Mouse (Mus musculus) CH12.LX (cell line): ENCODE data around the gene Cirbp. TPM values are rescaled to one million over a fixed set of nuclear protein-coding genes. Genes with fewer than 3 reads are reported as not detected.

Experiments
- DNase-seq: peaks from one replicate; pipeline ENCODE4 v3.0.0-alpha.2; 2013; ENCODE audit errors: extremely low read depth
- H3K27ac ChIP-seq: 2 replicates; pipeline ENCODE4 v1.5.1; 2012; ENCODE audit warnings: low read depth, mild to moderate bottlenecking, control low read depth, moderate library complexity; ENCODE audit not compliant: insufficient read depth
- H3K27me3 ChIP-seq: replicated peaks from 2 replicates; pipeline ENCODE3; 2012; ENCODE audit warnings: inconsistent platforms
- H3K36me3 ChIP-seq, 2 experiments: replicated peaks in 1 of 2; 2 replicates each; pipeline versions ENCODE3 to v1.6.1; 2012; ENCODE audit warnings: inconsistent platforms in 1 of 2, low read length in 1 of 2, mild to moderate bottlenecking in 1 of 2, mixed read lengths in 1 of 2, moderate library complexity in 1 of 2; ENCODE audit not compliant: control insufficient read depth in 1 of 2, insufficient read depth in 1 of 2
- H3K4me1 ChIP-seq, 2 experiments: 2 replicates each; pipeline ENCODE4 v1.6.1; 2012; ENCODE audit warnings: inconsistent platforms in 1 of 2, moderate library complexity in 1 of 2; ENCODE audit not compliant: insufficient read depth in 2 of 2, control insufficient read depth in 1 of 2
- H3K4me2 ChIP-seq: 2 replicates; pipeline ENCODE4 v1.6.1; 2012; ENCODE audit warnings: low read depth, mild to moderate bottlenecking, control low read depth; ENCODE audit not compliant: poor library complexity, insufficient read depth, severe bottlenecking
- H3K4me3 ChIP-seq, 3 experiments: fragments of 150-350 bp in 1 of 3; sonication (generic) in 1 of 3; replicated peaks in 1 of 3; 2 replicates each; pipeline versions ENCODE3 to v1.5.1; 2011 to 2012; ENCODE audit warnings: low read depth in 2 of 3, low read length in 2 of 3, mild to moderate bottlenecking in 2 of 3, moderate library complexity in 2 of 3, control low read depth in 1 of 3, improper control_type of control experiment in 1 of 3, inconsistent platforms in 1 of 3, mixed read lengths in 1 of 3; ENCODE audit not compliant: poor library complexity in 1 of 3
- H3K79me2 ChIP-seq: replicated peaks from 2 replicates; pipeline ENCODE4 v1.6.1; 2012; ENCODE audit warnings: mild to moderate bottlenecking, moderate library complexity; ENCODE audit not compliant: control insufficient read depth, poor library complexity, insufficient read depth, severe bottlenecking; ENCODE audit errors: extremely low read depth
- H3K9ac ChIP-seq: 2 replicates; pipeline ENCODE4 v1.6.1; 2012; ENCODE audit warnings: low read depth, mild to moderate bottlenecking, control low read depth, moderate library complexity; ENCODE audit not compliant: insufficient read depth
- H3K9me3 ChIP-seq: replicated peaks from 2 replicates; pipeline ENCODE3; 2012; ENCODE audit warnings: low read length, inconsistent platforms, mixed read lengths
- CTCF ChIP-seq, 2 experiments: IDR thresholded peaks in 1 of 2; conservative IDR thresholded peaks in 1 of 2; 2 replicates each; pipeline ENCODE4 v1.5.1; 2011 to 2012; ENCODE audit warnings: low read depth in 2 of 2, low read length in 2 of 2, improper control_type of control experiment in 1 of 2, inconsistent platforms in 1 of 2, mild to moderate bottlenecking in 1 of 2, moderate library complexity in 1 of 2
- ELF1 ChIP-seq: IDR thresholded peaks from 2 replicates; pipeline ENCODE4 v1.6.1; 2014; ENCODE audit warnings: low read depth, mild to moderate bottlenecking, inconsistent platforms, low read length, improper control_type of control experiment
- GABPA ChIP-seq: IDR thresholded peaks from 2 replicates; pipeline ENCODE4 v1.6.1; 2012; ENCODE audit warnings: low read depth, low read length, improper control_type of control experiment, inconsistent platforms; ENCODE audit not compliant: insufficient replicate concordance
- HCFC1 ChIP-seq: IDR thresholded peaks from 2 replicates; pipeline ENCODE4 v1.6.1; 2012; ENCODE audit warnings: low read depth, mild to moderate bottlenecking, inconsistent platforms, low read length, improper control_type of control experiment
- JUND ChIP-seq: conservative IDR thresholded peaks from 2 replicates; pipeline ENCODE4 v1.6.1; 2011; ENCODE audit warnings: low read depth, low read length, improper control_type of control experiment
- KAT2A ChIP-seq: IDR thresholded peaks from 2 replicates; pipeline ENCODE4 v1.6.1; 2012; ENCODE audit warnings: low read length, improper control_type of control experiment, inconsistent platforms; ENCODE audit not compliant: insufficient replicate concordance
- MAFK ChIP-seq: IDR thresholded peaks from 2 replicates; pipeline ENCODE4 v1.6.1; 2011; ENCODE audit warnings: low read length, improper control_type of control experiment; ENCODE audit not compliant: insufficient replicate concordance
- MAX ChIP-seq: IDR thresholded peaks from 2 replicates; pipeline ENCODE4 v1.6.1; 2011; ENCODE audit warnings: low read length, improper control_type of control experiment
- MEF2A ChIP-seq: IDR thresholded peaks from 2 replicates; pipeline ENCODE4 v1.6.1; 2014; ENCODE audit warnings: low read depth, mild to moderate bottlenecking, inconsistent platforms, low read length, improper control_type of control experiment, borderline replicate concordance
- MXI1 ChIP-seq: IDR thresholded peaks from 2 replicates; pipeline ENCODE4 v1.6.1; 2011; ENCODE audit warnings: mild to moderate bottlenecking, low read depth, low read length, improper control_type of control experiment
- MYC ChIP-seq: IDR thresholded peaks from 2 replicates; pipeline ENCODE4 v1.6.1; 2011; ENCODE audit warnings: low read depth, mild to moderate bottlenecking, improper control_type of control experiment, low read length
- NELFE ChIP-seq: IDR thresholded peaks from 2 replicates; pipeline ENCODE4 v1.6.1; 2011; ENCODE audit warnings: low read depth, low read length, improper control_type of control experiment
- NRF1 ChIP-seq: IDR thresholded peaks from 2 replicates; pipeline ENCODE4 v1.6.1; 2014; ENCODE audit warnings: low read depth, mild to moderate bottlenecking, inconsistent platforms, low read length, improper control_type of control experiment, moderate library complexity
- PAX5 ChIP-seq: IDR thresholded peaks from 2 replicates; pipeline ENCODE4 v1.6.1; 2012; ENCODE audit warnings: low read length, inconsistent platforms, mixed read lengths
- POLR2AphosphoS2 ChIP-seq: IDR thresholded peaks from 2 replicates; pipeline ENCODE4 v1.6.1; 2011; ENCODE audit warnings: low read depth, low read length, improper control_type of control experiment
- RAD21 ChIP-seq: IDR thresholded peaks from 2 replicates; pipeline ENCODE4 v1.6.1; 2011; ENCODE audit warnings: low read depth, mild to moderate bottlenecking, low read length, improper control_type of control experiment, moderate library complexity
- RCOR1 ChIP-seq: conservative IDR thresholded peaks from 2 replicates; pipeline ENCODE4 v1.6.1; 2012; ENCODE audit warnings: low read depth, mild to moderate bottlenecking, inconsistent platforms, low read length, improper control_type of control experiment
- ZKSCAN1 ChIP-seq: IDR thresholded peaks from 2 replicates; pipeline ENCODE4 v1.6.1; 2012; ENCODE audit warnings: low read depth, inconsistent platforms, low read length, improper control_type of control experiment, borderline replicate concordance
- ZMIZ1 ChIP-seq: IDR thresholded peaks from 2 replicates; pipeline ENCODE4 v1.6.1; 2012; ENCODE audit warnings: low read depth, mild to moderate bottlenecking, inconsistent platforms, low read length, improper control_type of control experiment
- ZNF384 ChIP-seq: IDR thresholded peaks from 2 replicates; pipeline ENCODE4 v1.6.1; 2012; ENCODE audit warnings: low read depth, low read length, improper control_type of control experiment, inconsistent platforms
- dilution Hi-C: fragments of 300-500 bp; cut with MboI; formaldehyde crosslinking; loops from 2 replicates; pipeline ENCODE4 v1.14.3; 2020; ENCODE audit warnings: low sequenced_read_pairs; ENCODE audit not compliant: extremely low pct_unique_long_range_greater_than_20kb, extremely low pct_ligation_motif_present
- in situ Hi-C: fragments of 300-500 bp; cut with MboI; formaldehyde crosslinking; loops from 3 replicates; pipeline ENCODE4 v1.14.3; 2019; ENCODE audit warnings: low sequenced_read_pairs, low pct_ligation_motif_present, low pct_unique_long_range_greater_than_20kb, mixed read lengths
- polyA plus RNA-seq: library from polyadenylated mRNA; unstranded; fragments of >175 nt; gene quantifications from 2 replicates; pipeline ENCODE4 v1.2.1, GENCODE M21; 2012; ENCODE audit warnings: low read depth; ENCODE audit not compliant: insufficient read length
- total RNA-seq, 2 experiments: library from RNA; depleted of rRNA; stranded (reverse); fragments of 300-350 nt in 1 of 2; fragments of >200 nt in 1 of 2; gene quantifications; 2 replicates each; pipeline ENCODE4 v1.2.3; 2012 to 2014

Cirbp gene
- total and polyA plus RNA-seq, 3 experiments: 27.0 to 40.2 (median 34.4) TPM

DNA sequence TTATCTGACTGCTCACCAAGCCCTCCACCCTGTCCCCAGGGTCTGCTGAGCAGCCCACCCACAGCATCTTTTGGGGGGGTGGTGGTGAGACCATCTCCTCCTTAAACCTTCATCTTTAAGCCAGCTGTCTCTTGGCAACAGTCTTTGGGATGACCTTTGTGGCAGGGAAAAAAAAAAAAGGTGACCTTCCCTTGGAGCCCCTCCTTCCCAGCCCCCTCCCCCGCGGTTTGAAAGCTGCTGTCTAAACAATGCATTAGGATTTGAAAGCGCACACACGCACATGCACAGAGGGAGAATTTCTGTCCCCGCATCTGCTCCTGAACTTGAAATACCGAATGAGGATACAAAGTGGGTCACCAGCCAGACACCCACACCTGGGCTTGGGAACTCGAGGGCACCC is 38.3 kb downstream of the Cirbp start:
- Histone ChIP-seq H3K79me2 (no peaks in the 10 kb centered on the region), H3K9ac (no peak overlapping the region), H3K36me3 (no peaks in the 10 kb centered on the region), H3K4me2 (no peak overlapping the region), H3K27ac (no peak overlapping the region), H3K4me3 (no peak overlapping the region), H3K4me1 (peaks cover 4% of the 10 kb centered on the region in 2 experiments; a peak in 3 of 4 replicates), H3K9me3 (no peaks in the 10 kb centered on the region), H3K27me3 (peaks cover 58% of the 10 kb centered on the region)
- dilution Hi-C loops (no loop called here), in situ Hi-C loops (no loop called here)
- DNase-seq: no peak
- TF ChIP-seq HCFC1 (no peak), MAFK (no peak), NRF1 (no peak), ZKSCAN1 (no peak), NELFE (no peak), ELF1 (no peak), GABPA (no peak), PAX5 (no peak), MEF2A (no peak), ZNF384 (no peak), JUND (no peak), ZMIZ1 (no peak), CTCF (conservative IDR thresholded peaks at IDR 0.05 in 1 of 2, IDR thresholded peaks at IDR 0.05 in 1 of 2; ENCODE audit: low read depth in 2 of 2, low read length in 2 of 2) (no peak)
- TF ChIP-seq, all 38 proteins: peak for 0

DNA sequence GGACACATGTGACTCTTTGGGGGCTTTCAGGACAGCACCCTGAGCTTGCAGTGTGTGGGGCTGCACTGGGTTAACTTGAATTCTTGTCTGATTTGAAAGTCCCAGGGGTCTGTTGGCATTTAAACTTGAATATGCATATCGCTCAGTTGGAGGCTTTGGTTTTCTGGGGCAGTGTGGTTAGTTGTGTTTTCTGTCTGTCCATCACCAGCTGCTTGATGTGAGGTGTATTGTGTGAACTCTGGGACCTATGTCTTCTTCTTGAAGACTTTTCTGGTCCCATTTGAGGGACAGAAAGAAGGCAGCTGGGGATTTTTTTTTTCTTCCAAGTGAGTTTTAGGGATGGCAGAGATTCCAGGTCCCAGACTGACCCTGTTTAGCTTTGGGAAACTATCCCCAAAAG is 41.4 kb downstream of the Cirbp start:
- H3K4me1 ChIP-seq: peaks cover 0 to 2% of the 10 kb centered on the region in 2 experiments; a peak in 1 of 4 replicates
- no peak overlapping the region for H3K4me2 ChIP-seq
- H3K4me3 ChIP-seq: no peak overlapping the region
- H3K27ac ChIP-seq: no peak overlapping the region
- H3K27me3 ChIP-seq: peaks cover 59% of the 10 kb centered on the region
- DNase-seq: no peak
- dilution Hi-C loops: no loop called here
- H3K79me2 ChIP-seq: no peaks in the 10 kb centered on the region
- H3K36me3 ChIP-seq: no peaks in the 10 kb centered on the region
- no peak overlapping the region for H3K9ac ChIP-seq
- in situ Hi-C loops: no loop called here
- no peak for TF ChIP-seq RCOR1
- no peak for TF ChIP-seq MAX
- no peak for TF ChIP-seq MYC
- no peak for TF ChIP-seq ELF1
- TF ChIP-seq KAT2A: no peak
- no peak for TF ChIP-seq MXI1
- no peak for TF ChIP-seq POLR2AphosphoS2
- no peak for TF ChIP-seq PAX5
- no peak for TF ChIP-seq RAD21
- no peaks in the 10 kb centered on the region for H3K9me3 ChIP-seq
